Mouse (Mus musculus) stomach, postnatal 0 days (tissue): ENCODE measurements at regions not wholly inside any gene's neighbourhood (a gene's known extent, or its start where the extent isn't known, plus 50 kb on each side); places are given as distances from the start of the nearest gene placed in this dataset.

Experiments used
- CTCF ChIP-seq: IDR thresholded peaks from 2 replicates; pipeline ENCODE4 v1.5.1; 2016; ENCODE audit warnings: antibody characterized with exemption, low read depth, mild to moderate bottlenecking, moderate library complexity
- EP300 ChIP-seq: optimal IDR thresholded peaks from 2 replicates; pipeline ENCODE3; 2016; ENCODE audit warnings: antibody characterized with exemption

DNA sequence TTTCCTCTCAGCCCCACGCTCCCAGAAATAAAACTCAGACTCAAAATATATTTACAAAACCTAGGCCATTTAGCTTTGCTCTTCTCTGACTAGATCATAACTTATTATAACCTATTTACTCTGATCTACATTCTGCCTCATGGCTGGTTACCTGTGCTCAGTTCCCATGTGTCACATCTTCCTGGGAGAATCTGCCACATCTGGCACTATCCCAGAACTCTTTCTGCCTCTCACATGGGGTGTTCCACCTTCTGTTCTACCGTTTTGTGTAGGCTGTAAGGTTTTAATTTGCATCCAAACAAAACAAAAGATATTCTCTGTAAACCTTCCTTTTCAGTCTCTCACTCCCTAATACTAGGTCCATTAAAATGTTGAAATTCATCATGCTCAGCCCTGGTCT, 390.8 kb upstream of the Ascc3 start:
- no peak for TF ChIP-seq EP300
- TF ChIP-seq CTCF = no peak
